Mouse (Mus musculus): ENCODE measurements around the gene Nrxn1.

- TF ChIP-seq CTCF (IDR thresholded peaks at IDR 0.05; ENCODE audit: borderline replicate concordance, control insufficient read depth, extremely low read depth, insufficient read depth, low read length, poor library complexity): no peak
- TF ChIP-seq POLR2A (IDR thresholded peaks at IDR 0.05; ENCODE audit: control insufficient read depth, extremely low read depth, insufficient read depth, low read length, poor library complexity): no peak
Measured at GRCm38 (mm10) chr17:90696071-90696800, 396.6 kb downstream of the Nrxn1 start.

Measured in thymus, adult 2 months (tissue).